ENCODE assay signal across 13 mouse cellular contexts in genomic region chrX:19906646-19907371, GRCm38 (mm10).
DNase-seq lines count a peak whose midpoint lies in the region; ATAC-seq and TF ChIP-seq lines count a peak whose summit lies in the region.
"Had no signal": no experiment of that assay in that cellular context is flagged by ENCODE, and none has a peak within 500 bp of the region (broad histone marks: within the 10 kb centered on the region; RNA-seq: fewer than 3 reads in every experiment).

No protein-coding gene starts in this region.

- no peaks in the 10 kb centered on the region for H3K36me3 ChIP-seq in hindbrain, embryonic 10.5 days
- no peaks in the 10 kb centered on the region for H3K36me3 ChIP-seq in hindbrain, embryonic 12.5 days
- H3K36me3 ChIP-seq in heart, embryonic 12.5 days: no peaks in the 10 kb centered on the region
- no peaks in the 10 kb centered on the region for H3K36me3 ChIP-seq in thymus, adult 2 months (ENCODE audit: control insufficient read depth, insufficient read depth, low read length)
- H3K36me3 ChIP-seq in hindbrain, postnatal 0 days (ENCODE audit: insufficient read depth, low read length): no peaks in the 10 kb centered on the region
- H3K36me3 ChIP-seq: limb, embryonic 10.5 days had no signal

- H3K27me3 ChIP-seq in hindbrain, embryonic 10.5 days (ENCODE audit: insufficient read depth, poor library complexity, severe bottlenecking): no peaks in the 10 kb centered on the region
- H3K27me3 ChIP-seq in hindbrain, embryonic 12.5 days: no peaks in the 10 kb centered on the region
- H3K27me3 ChIP-seq in heart, embryonic 12.5 days (replicated peaks): no peaks in the 10 kb centered on the region
- H3K27me3 ChIP-seq in thymus, adult 2 months (ENCODE audit: control insufficient read depth, insufficient read depth, low read length): no peaks in the 10 kb centered on the region
- no peaks in the 10 kb centered on the region for H3K27me3 ChIP-seq in hindbrain, postnatal 0 days (ENCODE audit: insufficient read depth, low read length)

- peaks cover 10% of the 10 kb centered on the region for H3K4me1 ChIP-seq in hindbrain, embryonic 10.5 days (replicated peaks)
- H3K4me1 ChIP-seq in hindbrain, embryonic 12.5 days: no peaks in the 10 kb centered on the region
- peaks cover 5% of the 10 kb centered on the region; the same call in 1 of the 2 replicates for H3K4me1 ChIP-seq in heart, embryonic 12.5 days (replicated peaks)
- H3K4me1 ChIP-seq in thymus, adult 2 months (replicated peaks; ENCODE audit: control insufficient read depth, insufficient read depth, low read length): no peaks in the 10 kb centered on the region
- H3K4me1 ChIP-seq in hindbrain, postnatal 0 days (ENCODE audit: insufficient read depth, low read length): no peaks in the 10 kb centered on the region
- H3K4me1 ChIP-seq: limb, embryonic 10.5 days had no signal

- H3K27ac ChIP-seq in hindbrain, embryonic 10.5 days: no peak overlapping the region
- H3K27ac ChIP-seq in hindbrain, embryonic 12.5 days: no peak overlapping the region
- no peak overlapping the region for H3K27ac ChIP-seq in heart, embryonic 12.5 days (ENCODE audit: poor library complexity, severe bottlenecking)
- no peak overlapping the region for H3K27ac ChIP-seq in thymus, adult 2 months (ENCODE audit: control insufficient read depth, insufficient read depth, low read length)
- no peak overlapping the region for H3K27ac ChIP-seq in hindbrain, postnatal 0 days
- H3K27ac ChIP-seq: limb, embryonic 10.5 days had no signal

- H3K9me3 ChIP-seq in hindbrain, embryonic 10.5 days: no peaks in the 10 kb centered on the region
- H3K9me3 ChIP-seq in hindbrain, embryonic 12.5 days (replicated peaks): no peaks in the 10 kb centered on the region
- H3K9me3 ChIP-seq in heart, embryonic 12.5 days (replicated peaks): no peaks in the 10 kb centered on the region
- H3K9me3 ChIP-seq in hindbrain, postnatal 0 days (ENCODE audit: low read length): no peaks in the 10 kb centered on the region
- H3K9me3 ChIP-seq: limb, embryonic 10.5 days had no signal

- no peak for ATAC-seq in hindbrain, embryonic 12.5 days (ENCODE audit: low FRiP score)
- ATAC-seq in heart, embryonic 12.5 days (ENCODE audit: insufficient number of reproducible peaks, low FRiP score): no peak
- no peak for ATAC-seq in hindbrain, postnatal 0 days

- TF ChIP-seq CTCF in thymus, adult 2 months (IDR thresholded peaks at IDR 0.05; ENCODE audit: borderline replicate concordance, control insufficient read depth, extremely low read depth, insufficient read depth, low read length, poor library complexity): no peak
- TF ChIP-seq CTCF in hindbrain, postnatal 0 days (IDR thresholded peaks at IDR 0.05; ENCODE audit: low read depth): no peak

- no peak overlapping the region for H3K4me3 ChIP-seq in hindbrain, embryonic 10.5 days
- H3K4me3 ChIP-seq in hindbrain, embryonic 12.5 days: no peak overlapping the region
- H3K4me3 ChIP-seq in heart, embryonic 12.5 days: no peak overlapping the region
- no peak overlapping the region for H3K4me3 ChIP-seq in thymus, adult 2 months (ENCODE audit: control insufficient read depth, insufficient read depth, low read length)
- no peak overlapping the region for H3K4me3 ChIP-seq in hindbrain, postnatal 0 days (ENCODE audit: low read length)
- H3K4me3 ChIP-seq: erythroblast, embryonic 14.5 days; limb, embryonic 10.5 days had no signal

- peak; percentile 43 for DNase-seq in hindbrain, embryonic 10.5 days (ENCODE audit: low spot score)
- peak; percentile 38 for DNase-seq in 3T3-L1 (ENCODE audit: low read depth, low spot score)
- DNase-seq in embryo, embryonic 10.5 days (ENCODE audit: low spot score): peak; percentile 65
- DNase-seq in kidney, postnatal 14 days: peak; percentile 19
- no peak for DNase-seq in thymus, adult 2 months
- no peak for DNase-seq in hindbrain, postnatal 0 days (ENCODE audit: low spot score)
- DNase-seq: cerebellum, adult 9-11 months; heart, adult 18-20 months; thymus, postnatal 14 days had no signal

- H3K4me2 ChIP-seq in hindbrain, embryonic 12.5 days (replicated peaks): no peak overlapping the region
- H3K4me2 ChIP-seq in heart, embryonic 12.5 days: no peak overlapping the region
- H3K4me2 ChIP-seq in hindbrain, postnatal 0 days (ENCODE audit: low read depth, low read length): no peak overlapping the region

- H3K9ac ChIP-seq in hindbrain, embryonic 12.5 days: no peak overlapping the region
- H3K9ac ChIP-seq in heart, embryonic 12.5 days: no peak overlapping the region
- no peak overlapping the region for H3K9ac ChIP-seq in hindbrain, postnatal 0 days (replicated peaks; ENCODE audit: low read length)

- no peak for TF ChIP-seq POLR2A in thymus, adult 2 months (IDR thresholded peaks at IDR 0.05; ENCODE audit: control insufficient read depth, extremely low read depth, insufficient read depth, low read length, poor library complexity)

Comparison
In these comparisons a context has a peak if more than half of its experiments do, and no peak if none do; other contexts are left out.
1. DNase-seq: peak in hindbrain, embryonic 10.5 days (single experiment), 3T3-L1 (single experiment), embryo, embryonic 10.5 days (single experiment) and kidney, postnatal 14 days (single experiment); none in thymus, adult 2 months (single experiment) and hindbrain, postnatal 0 days (single experiment).